Mouse (Mus musculus) adrenal gland, postnatal 4 days (tissue): ENCODE results near the gene Myzap. TPM values are rescaled to one million over a fixed set of nuclear protein-coding genes. Genes with fewer than 3 reads are reported as not detected.
A peak's percentile ranks its signal among the peaks of the same experiment; 100 is the strongest.
"Not testable (repeated sequence)": the region's sequence is repeated elsewhere in the genome, so short reads cannot be mapped to it uniquely, and the experiment has no call there.

Experiments
- DNase-seq, 2 experiments: peaks; one replicate each; pipeline ENCODE4 v3.0.0; 2021 to 2022; ENCODE audit warnings: low spot score in 2 of 2, mixed read lengths in 2 of 2
- total RNA-seq, 2 experiments: library from RNA; stranded (reverse); gene quantifications; 2 replicates each; pipeline ENCODE4 v1.2.3; 2021

Gene Myzap
- total RNA-seq, 2 experiments from 2014 or later = 11.4 to 13.9 TPM

- DNase-seq = peak; percentile 78 to 85
Measured at GRCm38 (mm10) chr9:71485475-71486094, 106.6 kb downstream of the Myzap start, which contains the start of gene Polr2m. Gene Polr2m (minus strand): TSS chr9:71485935.

DNA sequence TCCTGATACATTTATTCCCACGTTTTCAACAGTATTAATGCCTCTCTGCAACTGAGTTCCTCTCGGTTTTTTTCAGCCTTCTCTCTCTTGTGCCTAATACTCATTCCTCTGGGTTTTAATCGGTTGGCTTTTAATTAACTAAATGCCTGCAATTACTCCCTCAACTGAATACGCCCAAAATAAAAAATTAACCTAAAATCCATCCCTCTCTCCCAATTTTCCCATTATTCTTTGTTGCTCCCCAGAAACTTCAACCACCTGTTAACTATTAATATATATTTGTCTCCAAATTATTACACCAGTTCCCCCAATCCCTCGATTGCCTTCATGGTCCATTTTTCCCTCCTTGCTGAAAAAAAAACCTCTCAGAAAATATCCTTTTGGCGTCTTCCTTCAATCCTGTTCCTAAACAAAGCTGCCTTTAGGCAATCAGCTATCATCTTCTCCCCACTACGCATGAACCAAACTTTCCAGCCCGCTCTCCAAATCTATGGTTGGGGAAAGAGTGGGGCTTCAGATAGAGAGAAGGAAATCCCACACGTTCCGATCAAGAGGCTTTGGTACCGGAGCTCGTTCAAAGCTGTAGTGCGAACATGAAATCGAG is 107.2 kb downstream of the Myzap start:
- no peak for DNase-seq

DNA sequence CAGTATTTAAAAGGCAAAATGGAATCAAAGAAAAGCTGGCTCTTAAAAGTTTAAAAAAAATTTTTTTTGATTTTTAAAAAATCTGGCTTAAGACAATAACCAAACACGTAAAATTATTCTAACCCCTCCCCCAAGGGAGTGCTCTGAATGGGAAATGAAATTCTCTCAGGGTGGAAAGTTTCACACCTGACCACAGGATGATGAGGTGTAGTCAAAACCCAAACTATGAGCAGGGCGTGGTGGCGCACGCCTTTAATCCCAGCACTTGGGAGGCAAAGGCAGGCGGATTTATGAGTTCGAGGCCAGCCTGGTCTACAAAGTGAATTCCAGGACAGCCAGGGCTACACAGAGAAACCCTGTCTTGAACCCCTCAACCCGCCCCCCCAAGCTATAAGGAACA is 108.3 kb downstream of the Myzap start:
- DNase-seq = not testable (repeated sequence)

GRCm38 (mm10) chr9:71480305-71480704 is 111.9 kb downstream of the Myzap start:
- no peak for DNase-seq

DNA sequence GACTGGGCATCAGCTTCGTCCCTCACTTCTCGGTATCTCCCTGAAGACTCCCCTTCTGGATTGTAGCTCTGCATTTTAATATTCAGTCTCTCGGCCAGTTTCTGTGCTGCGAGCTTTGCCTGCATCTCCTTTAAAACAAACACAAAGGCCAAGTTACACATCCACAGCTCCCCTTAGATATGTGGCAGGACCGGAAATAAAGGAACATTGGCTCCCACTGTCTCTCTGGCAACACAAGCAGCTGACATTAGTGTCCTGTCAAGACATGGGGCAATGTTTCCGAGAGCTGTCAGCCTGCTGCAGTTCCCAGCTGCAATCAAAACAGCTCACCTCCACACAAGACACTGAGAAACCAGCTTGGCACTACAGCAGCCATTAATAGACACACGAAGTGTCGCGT is 112.7 kb downstream of the Myzap start:
- no peak for DNase-seq

- no peak for DNase-seq
Measured at GRCm38 (mm10) chr9:71478596-71478995, 113.6 kb downstream of the Myzap start.

DNA sequence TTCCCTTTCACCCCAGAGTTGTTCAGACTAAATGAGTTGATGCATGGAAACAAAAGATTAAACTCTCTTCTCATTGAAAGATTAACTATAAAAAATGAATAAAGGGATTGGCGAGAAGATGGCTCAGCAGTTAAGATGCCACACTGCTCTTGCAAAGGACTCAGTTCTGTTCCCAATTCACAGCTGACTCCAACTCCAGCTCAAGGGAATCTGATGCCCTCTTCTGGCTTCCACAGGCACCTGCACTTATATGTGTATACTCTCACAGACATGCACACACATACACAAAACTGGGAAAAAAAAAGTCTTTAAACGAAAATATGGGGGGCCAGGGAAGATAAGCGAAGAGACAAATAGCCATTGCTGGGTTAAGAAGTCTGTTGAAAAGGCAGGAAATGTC is 115.6 kb downstream of the Myzap start:
- DNase-seq = no peak

DNA sequence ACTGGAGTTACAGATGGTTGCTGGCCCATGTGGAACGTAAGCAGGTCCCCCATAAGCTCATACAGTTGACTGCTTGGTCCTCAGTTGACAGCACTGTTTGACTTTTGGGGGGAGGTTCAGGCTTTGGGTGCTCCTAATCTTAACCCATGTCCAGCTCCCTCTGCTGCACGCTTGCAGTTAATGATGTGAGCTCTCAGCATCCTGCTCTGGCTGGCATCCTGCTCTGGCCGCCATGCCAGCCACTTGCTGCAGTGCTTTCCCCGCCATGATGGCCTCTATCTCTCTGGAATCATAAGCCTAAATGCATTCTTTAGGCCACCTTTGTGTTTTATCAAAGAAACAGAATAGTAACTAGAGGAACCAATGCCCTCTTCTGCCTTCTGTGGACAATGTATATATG is 116.6 kb downstream of the Myzap start:
- no peak for DNase-seq

DNA sequence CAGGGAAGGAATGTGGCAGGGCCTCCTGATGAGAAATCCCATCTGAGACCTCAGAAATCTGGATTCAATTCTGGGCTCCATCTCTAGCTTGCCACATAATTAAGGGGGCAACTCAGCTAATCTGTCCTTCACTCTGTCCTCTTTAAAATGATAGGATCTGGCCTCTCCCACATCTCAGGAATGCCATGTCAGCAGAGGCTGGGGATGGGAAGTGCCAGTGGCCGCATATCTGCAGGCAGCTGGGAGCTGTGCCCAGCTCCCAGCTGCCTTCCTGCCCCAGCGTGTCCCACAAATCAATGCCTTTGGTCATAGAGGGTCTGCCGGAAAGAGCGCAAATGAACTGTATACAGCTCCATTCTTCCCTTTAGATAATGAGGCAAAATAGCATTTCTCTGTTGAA is 124.7 kb downstream of the Myzap start:
- DNase-seq = no peak

GRCm38 (mm10) chr9:71466111-71466510 is 126.0 kb downstream of the Myzap start:
- DNase-seq = no peak

DNA sequence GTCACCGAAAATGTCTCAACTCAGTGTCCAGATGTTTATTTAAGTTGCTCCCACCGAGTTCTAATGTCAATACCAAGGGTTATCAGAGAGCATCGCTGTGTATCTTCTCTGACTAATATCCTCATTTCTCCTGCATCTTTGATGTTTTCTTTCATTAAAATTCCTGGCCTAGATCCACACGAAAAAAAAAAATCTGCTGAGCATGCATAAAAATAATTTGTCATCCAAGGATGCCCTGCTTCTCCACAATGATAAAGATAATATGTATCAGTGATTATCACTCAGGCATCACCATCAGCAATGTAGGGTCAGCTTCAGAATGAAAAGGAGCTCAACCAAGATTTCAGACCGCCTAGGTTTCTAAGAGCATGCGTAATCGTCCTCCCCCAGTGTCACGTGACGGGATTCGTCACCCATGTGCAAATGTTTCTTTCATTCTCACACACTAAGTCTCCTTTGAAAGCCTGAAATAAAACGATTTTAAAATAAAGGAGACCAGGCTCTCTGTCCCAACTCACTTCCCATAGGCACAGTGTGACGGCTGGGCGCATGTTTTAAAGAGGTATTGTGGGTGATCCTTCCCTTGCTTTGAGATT is 129.0 kb downstream of the Myzap start:
- DNase-seq = no peak

GRCm38 (mm10) chr9:71456738-71457137 is 135.4 kb downstream of the Myzap start:
- no peak for DNase-seq

Other genes starting within 250 kb of the Myzap start
- 100 to 1,000 TPM; 222 to 232 TPM for gene Polr2m, start 106.4 kb downstream of the Myzap start, total RNA-seq
- gene Cgnl1, start 179.2 kb upstream of the Myzap start, total RNA-seq = 10 to 100 TPM; 49.1 to 68.6 TPM